Mouse (Mus musculus) mesoderm, embryonic 11.5 days (tissue): ENCODE results near the gene Slco2a1.
"Not testable (repeated sequence)": the region's sequence is repeated elsewhere in the genome, so short reads cannot be mapped to it uniquely, and the experiment has no call there.

Source experiments
- DNase-seq: peaks from one replicate; pipeline ENCODE4 v3.0.0-alpha.2; 2012; ENCODE audit warnings: low read depth, low spot score

Gene Slco2a1

GRCm38 (mm10) chr9:103083405-103083804, 94.9 kb downstream of the Slco2a1 start:
- no peak for DNase-seq

GRCm38 (mm10) chr9:103086736-103087135, 98.2 kb downstream of the Slco2a1 start:
- no peak for DNase-seq

DNA sequence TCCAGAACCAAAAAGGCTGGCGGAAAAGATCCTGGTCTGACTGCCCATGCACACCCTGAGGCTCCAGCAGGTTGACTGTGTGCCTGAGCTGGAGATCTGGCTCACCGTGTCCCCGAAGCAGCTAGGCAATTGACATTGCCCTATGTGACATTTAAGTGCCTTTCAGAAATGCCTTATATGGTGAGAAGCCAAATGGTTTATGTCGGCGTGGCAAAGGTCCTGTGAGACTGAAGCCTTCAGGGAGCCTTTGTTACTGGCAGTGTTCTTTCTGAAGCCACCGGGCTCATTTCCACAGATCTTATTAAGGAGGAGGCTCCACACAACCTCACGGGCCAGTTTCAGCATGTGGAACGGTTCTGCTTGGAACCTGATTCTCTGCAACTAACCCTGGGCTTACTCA, 98.8 kb downstream of the Slco2a1 start:
- no peak for DNase-seq

DNA sequence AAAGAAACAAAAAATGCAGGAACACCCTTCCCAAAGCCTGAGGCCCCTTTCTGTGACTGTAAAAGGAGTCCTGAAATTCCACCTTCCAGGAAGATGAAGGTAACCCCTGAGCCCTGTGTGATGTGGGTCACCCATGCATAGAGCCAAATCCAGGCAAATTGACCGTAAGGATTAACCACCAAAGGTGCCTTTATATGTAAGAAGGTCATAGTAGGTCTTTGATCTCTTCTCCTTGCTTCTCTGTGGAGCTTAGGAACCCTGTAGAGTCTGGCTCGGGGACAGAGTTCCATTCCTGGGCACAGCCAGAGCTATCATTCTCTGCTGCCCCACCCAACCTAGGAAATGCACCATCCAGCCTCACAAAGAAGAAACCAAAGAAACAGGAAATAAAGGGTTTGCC, 100.1 kb downstream of the Slco2a1 start:
- no peak for DNase-seq

GRCm38 (mm10) chr9:103090116-103090875, 101.8 kb downstream of the Slco2a1 start:
- DNase-seq, result no peak

GRCm38 (mm10) chr9:103091039-103091883, 102.7 kb downstream of the Slco2a1 start:
- no peak for DNase-seq

DNA sequence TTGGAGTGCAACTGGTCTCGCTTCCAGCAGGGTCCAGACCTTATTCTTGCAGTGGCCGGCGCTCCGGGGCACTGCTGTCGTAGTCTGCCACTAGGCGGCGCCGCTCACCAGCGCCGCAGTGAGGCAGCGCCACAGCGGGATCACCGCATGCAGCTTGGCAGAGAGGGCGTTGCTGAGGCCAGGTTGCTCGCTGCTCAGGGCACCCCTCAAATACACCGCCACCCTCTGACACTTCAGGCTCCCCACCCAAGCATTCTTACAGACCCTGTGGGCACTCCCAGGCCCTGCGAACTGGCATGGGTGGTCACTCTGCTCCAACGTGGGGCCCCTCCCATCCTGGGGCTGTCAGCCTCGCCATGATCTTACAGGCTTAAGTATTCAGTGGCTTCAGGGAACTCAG, 103.7 kb downstream of the Slco2a1 start:
- DNase-seq, result peak; percentile 93

GRCm38 (mm10) chr9:103093681-103094080, 105.2 kb downstream of the Slco2a1 start:
- no peak for DNase-seq

DNA sequence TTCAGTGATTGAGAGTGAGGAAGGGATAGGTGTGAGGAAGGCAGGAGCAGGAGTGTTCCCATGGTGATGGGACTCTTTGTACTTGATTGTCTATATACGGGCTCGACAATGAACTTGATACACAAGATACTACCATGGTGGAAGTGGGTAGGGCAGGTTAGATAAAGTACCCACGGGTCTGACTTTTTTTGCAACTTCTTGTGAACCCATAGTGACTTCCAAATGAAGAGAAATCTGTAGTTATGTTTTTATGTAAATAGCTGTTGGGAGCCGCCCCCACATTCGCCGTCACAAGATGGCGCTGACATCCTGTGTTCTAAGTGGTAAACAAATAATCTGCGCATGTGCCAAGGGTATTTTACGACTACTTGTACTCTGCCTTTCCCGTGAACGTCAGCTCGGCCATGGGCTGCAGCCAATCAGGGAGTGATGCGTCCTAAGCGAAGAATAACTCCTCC, 119.9 kb downstream of the Slco2a1 start:
- DNase-seq, result not testable (repeated sequence)

- no peak for DNase-seq
Observed at GRCm38 (mm10) chr9:103108943-103109670, 120.6 kb downstream of the Slco2a1 start.

- DNase-seq, result no peak
Observed at GRCm38 (mm10) chr9:103109911-103110310, 121.4 kb downstream of the Slco2a1 start.

- DNase-seq, result no peak
Observed at GRCm38 (mm10) chr9:103110727-103111501, 122.4 kb downstream of the Slco2a1 start.

DNA sequence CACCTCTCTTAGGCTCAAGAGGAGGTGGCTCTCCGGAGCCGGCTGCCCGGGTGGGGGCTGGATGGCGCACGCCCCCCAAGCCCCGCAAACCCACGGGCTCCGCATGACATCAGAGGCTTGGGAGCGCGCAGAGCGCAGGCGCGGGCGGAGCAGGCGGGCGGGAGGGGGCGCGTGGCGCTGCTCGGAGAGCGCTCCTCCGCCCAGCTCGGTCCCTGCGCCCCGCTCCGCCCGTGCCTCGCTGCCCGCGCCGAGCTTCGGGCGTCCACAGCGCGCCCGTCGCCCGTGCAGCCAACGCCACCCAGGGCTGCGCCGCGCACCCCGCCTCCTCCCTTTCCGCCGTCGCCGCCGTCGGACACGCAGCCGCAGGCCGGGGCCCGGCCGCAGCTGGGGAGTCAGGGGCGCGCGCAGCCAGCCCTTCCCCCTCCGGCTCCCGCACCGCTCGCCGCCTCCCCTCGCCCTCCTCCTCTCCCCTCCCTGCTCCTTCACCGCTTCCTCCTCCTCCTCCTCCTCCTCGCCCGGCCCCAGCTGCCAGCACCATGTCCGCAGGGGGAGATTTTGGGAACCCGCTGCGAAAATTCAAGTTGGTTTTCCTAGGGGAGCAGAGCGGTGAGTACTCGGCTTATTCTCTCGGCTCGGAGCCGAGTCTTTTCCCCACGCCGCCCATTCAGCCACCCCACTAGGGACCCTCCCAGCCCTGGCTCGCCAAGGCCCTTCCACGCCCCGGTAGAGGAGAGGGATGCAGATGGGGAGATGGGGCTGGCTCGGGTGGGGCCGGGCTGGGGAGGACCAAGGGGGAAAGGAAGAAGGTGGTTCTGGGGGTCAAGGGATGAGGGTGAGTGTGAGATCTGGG, 123.3 kb downstream of the Slco2a1 start, which contains the start of gene Rab6b:
Gene Rab6b (plus strand): TSS at position 167 of the 850 bp plus-strand sequence.
- DNase-seq, result peak; percentile 54

DNA sequence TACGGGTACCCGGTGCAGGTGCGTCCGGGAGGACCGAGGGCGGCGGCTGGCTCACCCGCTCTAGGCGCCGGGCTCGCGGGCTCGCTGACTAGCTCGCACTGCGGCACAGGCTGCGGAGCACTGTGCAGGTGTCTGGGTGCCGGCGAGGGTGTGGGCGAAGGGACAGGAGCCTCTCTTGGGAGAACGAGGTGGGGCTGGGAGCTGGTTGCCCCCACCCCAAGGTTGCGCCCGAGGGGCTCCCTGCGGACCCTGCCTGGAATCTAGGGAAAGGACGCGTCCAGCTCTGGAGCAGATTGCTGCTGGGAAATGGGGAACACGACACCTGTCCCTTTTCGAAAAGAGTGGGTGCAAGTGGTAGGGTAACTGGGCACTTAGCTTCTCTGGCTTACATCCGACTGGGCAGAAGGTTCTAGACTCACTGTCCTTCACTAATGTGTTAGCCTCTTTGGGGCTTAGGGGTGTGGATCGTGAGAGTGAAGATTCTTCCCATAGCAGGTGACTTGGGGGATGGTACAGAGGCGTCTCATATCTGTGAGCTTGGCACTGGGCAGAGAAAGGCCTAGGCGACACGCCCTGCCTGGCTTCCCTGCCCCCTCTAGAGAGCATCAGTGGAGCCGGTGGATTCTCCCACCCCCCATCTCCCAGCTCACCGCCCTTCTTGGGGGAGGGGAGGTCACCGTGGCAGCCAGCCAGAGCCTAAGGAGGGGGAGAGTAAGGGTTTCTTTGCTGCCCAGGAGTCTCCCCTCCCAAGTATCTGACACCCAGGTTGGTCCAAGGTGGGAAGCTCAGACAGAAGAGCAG, 124.2 kb downstream of the Slco2a1 start:
- DNase-seq, result no peak

GRCm38 (mm10) chr9:103113351-103113750, 124.8 kb downstream of the Slco2a1 start:
- DNase-seq, result no peak

DNA sequence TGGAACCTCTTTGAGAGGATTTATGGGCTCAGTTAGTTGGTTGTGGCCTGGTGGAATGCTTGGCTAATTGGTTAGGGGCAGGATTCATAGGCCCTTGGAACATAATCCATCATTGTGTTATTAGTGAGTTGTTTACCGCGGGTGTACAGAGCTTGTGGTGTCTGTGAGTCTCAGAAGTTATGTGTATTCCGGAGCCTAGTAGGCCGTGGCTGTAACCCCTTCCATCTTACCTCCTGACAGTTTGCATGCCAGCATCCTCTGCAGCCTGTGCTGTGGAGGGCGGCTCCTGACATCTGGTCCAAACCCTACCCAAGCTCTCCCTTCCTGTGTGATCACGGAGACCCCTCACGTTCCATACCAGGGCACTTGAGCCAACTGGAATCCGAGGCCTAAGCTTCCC, 125.8 kb downstream of the Slco2a1 start:
- no peak for DNase-seq

DNA sequence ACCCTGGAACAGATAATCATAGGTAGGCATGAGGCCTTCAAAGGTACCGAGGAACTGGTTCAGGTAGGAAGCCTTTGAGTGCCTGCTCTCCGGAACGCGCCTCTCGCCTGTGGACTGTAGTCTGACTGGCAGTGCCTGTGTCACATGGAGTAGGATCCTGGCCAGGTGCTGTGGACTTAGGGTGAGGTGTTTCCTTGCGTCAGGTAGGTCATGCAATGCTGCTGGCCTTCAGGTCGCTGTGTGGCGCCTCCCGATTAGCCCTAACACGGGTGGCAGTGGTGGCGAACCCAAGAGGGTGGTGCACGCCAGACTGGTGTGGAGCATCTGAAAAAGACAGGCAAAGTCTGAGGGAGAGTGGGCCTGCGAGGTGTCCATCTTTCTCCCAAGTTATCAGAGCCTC, 126.4 kb downstream of the Slco2a1 start:
- no peak for DNase-seq

- no peak for DNase-seq
Observed at GRCm38 (mm10) chr9:103116941-103117340, 128.4 kb downstream of the Slco2a1 start.

DNA sequence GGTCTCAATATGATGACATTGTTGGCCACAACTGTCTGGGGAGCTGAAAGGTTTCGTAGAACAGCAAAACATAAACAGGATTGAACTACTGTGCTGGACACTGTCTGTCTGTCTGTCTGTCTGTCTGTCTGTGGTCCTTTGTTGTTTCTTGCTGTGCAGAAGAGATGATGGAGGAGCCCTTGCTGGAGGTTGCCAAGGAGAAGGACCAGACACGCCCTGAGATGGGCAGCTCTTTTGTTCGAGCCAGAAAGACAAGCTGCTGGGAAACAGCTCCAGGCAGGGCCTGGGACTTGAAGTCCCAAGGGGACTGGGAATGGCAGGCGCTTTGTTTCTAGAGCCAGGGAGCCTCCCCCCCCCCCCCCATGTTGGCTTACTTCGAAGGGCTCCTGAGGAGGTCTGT, 129.0 kb downstream of the Slco2a1 start:
- DNase-seq, result no peak
